Mouse (Mus musculus): ENCODE data around the gene Kcnc2. TPM values are rescaled to one million over a fixed set of nuclear protein-coding genes. Genes with fewer than 3 reads are reported as not detected.

Gene Kcnc2
- not detected for total RNA-seq (2023)

GRCm38 (mm10) chr10:112270887-112271802 is at the start of gene Kcnc2:
Gene Kcnc2 (plus strand): TSS chr10:112271121.

Other genes starting within 250 kb of the Kcnc2 start
- gene Glipr1l1, start 210.9 kb upstream of the Kcnc2 start, total RNA-seq (2023), result not detected
- gene Glipr1l2, start 187.8 kb upstream of the Kcnc2 start, total RNA-seq (2023), result not detected
- gene Glipr1l3, start 110.8 kb upstream of the Kcnc2 start, total RNA-seq (2023), result not detected
- gene Caps2, start 107.5 kb upstream of the Kcnc2 start, total RNA-seq (2023), result not detected

All from T-cell, adult 66 days (primary cell).